Mouse (Mus musculus) retina, adult 2 months (tissue): ENCODE results near the gene Def8.
"Not testable (repeated sequence)": the region's sequence is repeated elsewhere in the genome, so short reads cannot be mapped to it uniquely, and the experiment has no call there.

ENCODE experiments used
- DNase-seq: peaks from one replicate; pipeline ENCODE4 v3.0.0-alpha.2; 2012; ENCODE audit warnings: low read depth, low spot score

The Def8 gene

GRCm38 (mm10) chr8:123433241-123433974, 10.1 kb downstream of the Def8 start:
- DNase-seq: not testable (repeated sequence)

DNA sequence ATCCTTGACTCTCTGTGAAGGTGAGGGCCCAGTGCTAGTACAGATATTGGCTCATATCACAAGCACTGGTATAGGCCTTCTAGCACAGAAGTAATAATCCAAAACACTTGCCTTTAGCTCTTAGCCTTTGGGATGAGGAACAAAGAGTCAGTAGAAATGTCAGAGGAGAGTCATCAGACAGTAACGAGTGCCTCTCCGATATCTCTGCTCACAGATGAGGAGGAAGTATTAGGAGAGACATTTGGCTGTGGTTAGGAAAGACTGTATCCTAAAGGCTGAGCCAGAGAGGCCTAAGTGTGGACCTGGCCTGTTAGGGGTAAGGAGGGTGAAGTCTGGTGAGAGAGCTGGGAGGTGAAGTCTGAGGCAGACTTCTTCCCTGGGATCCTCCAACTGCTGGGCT, 18.5 kb downstream of the Def8 start:
- DNase-seq: no peak

GRCm38 (mm10) chr8:123442351-123442750, 19.0 kb downstream of the Def8 start:
- no peak for DNase-seq

DNA sequence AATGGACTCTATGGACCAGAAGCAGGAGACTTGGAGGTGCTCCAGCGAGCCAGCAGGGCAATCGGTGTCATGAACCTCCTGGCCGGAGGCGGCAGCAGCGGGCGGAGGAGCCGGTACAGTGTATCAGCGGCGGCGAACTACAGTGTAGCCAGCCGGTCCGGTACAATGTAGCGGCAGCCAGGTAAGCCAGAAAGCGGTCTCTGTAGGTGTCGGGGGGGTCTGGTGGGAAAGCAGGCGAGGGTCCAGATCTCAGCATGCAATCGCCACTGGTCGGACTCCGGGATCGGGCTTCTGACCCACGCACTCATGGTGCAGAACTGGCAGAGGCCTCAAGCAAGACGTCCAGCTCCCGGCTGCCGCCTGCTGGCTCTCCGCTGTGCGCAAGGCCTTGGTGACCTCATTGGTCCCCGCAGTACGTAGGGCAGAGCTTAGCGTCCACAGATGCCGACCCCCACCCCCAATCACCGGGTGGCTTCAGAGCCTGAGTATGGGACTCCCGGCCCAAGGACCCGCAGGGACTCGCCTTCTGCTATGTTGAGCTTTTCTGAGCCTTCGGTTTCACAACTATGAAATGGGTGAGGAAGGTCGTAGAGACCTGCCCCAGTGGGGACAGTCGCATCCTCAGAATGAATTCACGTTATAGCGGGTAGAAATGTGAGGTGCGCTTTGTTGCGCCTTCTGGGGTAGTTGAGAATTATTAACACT, 19.7 kb downstream of the Def8 start:
- DNase-seq: peak; percentile 75

DNA sequence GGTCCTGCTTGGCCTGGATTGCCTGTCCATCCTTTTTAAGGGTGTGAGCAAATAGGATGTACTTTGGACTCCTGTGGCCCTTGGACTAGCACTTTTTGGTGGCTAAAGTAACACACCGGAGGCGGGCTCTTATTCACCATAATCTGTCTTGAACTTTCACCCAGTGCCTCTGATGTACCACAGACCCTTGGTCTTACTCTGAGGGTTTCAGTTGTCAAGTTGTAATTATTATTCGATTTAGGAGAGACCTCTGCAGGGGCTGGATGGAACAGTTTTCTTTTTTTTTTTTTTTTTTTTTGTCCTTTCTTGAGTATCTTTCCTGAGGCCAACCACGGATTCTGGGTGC, 20.2 kb downstream of the Def8 start:
- no peak for DNase-seq

GRCm38 (mm10) chr8:123444131-123444530, 20.8 kb downstream of the Def8 start:
- no peak for DNase-seq

- DNase-seq: no peak
These were observed 22.7 kb downstream of the Def8 start for GRCm38 (mm10) chr8:123445981-123446380.

GRCm38 (mm10) chr8:123446799-123447198, 23.5 kb downstream of the Def8 start:
- no peak for DNase-seq

DNA sequence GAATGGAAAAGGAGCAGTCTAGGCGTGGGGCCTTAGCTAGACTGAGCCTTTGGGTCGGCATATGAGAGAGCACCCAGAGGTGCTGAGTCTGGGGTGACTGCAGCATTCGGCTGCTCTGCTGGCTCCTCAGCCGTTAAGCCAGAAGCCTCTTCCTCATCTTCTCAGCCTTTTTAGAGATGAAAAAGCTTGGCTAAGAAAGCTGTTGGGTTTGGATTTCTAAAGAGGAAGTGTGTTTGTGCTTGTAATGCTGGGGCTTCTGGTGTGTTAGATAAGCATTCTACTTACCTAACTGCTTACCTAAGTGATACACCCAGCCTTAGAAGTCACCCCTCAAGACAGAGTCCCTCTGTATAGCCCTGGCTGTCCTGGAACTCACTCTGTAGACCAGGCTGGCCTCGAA, 27.5 kb downstream of the Def8 start:
- DNase-seq: no peak

GRCm38 (mm10) chr8:123451747-123452146, 28.4 kb downstream of the Def8 start:
- DNase-seq: not testable (repeated sequence)

DNA sequence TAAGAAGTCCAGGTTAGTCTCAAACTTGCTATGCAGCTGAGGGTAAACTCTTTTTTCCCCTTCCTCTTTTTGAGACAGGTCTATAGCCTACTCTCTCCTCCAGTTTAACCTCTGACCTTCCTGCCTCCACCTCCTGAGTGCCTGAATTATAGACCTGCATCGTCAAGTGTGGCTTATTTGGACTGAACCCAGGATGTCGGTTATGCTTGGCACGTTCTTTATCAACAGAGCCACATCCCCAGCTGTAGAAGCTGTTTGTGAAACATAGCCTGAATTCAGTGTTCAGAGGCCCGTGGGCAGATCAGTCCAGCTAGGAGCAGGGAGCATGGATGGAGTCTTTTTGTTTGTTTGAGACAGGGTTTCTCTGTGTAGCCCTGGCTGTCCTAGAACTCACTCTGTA, 28.8 kb downstream of the Def8 start:
- DNase-seq: no peak

- no peak for DNase-seq
These were observed 30.0 kb downstream of the Def8 start for GRCm38 (mm10) chr8:123453291-123453690.

- no peak for DNase-seq
These were observed 30.6 kb downstream of the Def8 start for GRCm38 (mm10) chr8:123453951-123454350.

GRCm38 (mm10) chr8:123454559-123454958, 31.2 kb downstream of the Def8 start:
- no peak for DNase-seq

DNA sequence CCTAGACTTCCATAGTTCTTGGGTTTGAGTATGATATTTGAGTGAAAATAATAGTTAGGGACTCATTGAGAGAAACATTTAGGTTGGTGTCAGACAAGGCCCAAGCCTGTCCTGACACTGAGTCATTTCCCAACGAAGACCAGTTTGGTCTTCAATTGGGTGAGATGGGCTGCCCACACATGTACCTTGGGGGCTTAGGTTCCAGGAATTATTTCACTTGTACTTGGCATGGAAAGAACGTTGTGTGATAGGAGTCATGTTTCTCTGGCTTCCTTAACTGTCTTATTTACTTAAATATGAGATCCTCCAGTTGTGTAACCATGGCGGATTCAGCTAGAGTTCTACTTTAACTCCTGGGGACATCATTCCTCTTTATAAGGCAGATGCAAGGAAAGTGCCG, 40.3 kb downstream of the Def8 start:
- DNase-seq: no peak

- no peak for DNase-seq
These were observed 44.1 kb downstream of the Def8 start for GRCm38 (mm10) chr8:123467476-123467875.

DNA sequence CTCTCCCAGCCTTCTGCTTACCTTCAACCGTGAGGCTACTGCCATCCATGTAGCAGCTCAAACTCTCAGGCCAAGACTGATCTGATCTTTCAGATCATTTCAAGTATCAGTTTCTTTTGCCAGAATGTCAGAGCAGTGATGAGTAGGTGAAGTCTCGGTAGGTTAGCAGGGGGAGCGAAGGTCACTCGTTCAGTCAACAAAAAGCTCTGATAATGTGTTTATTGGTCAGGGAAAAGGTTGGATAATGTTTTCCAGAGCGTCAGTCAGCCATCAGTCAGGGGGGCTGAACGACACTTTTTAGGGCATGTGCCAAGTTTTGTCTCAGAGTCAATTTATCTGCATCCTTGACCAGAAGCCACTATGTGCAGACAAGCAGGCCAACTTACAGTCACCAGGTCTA, 49.7 kb downstream of the Def8 start:
- not testable (repeated sequence) for DNase-seq

DNA sequence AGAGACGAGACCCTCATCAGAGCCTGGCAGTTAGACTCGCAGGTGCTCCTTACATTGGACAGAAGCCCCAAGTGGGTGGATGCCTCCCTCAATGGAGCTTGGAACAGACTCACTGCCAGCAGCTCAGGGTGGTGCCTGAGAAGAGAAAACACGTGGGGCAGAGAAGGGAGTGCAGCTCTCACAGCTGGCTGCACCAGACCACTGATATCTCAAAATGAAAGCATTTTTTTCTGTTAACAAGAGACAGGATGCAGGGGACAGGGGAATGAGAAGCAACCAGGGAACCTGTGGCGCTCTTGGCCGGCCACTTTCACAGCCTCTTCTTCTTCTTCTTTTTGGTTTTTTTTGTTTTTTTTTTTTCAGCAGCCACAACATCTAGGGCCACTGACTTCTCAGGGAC, 51.2 kb downstream of the Def8 start:
- DNase-seq: not testable (repeated sequence)

DNA sequence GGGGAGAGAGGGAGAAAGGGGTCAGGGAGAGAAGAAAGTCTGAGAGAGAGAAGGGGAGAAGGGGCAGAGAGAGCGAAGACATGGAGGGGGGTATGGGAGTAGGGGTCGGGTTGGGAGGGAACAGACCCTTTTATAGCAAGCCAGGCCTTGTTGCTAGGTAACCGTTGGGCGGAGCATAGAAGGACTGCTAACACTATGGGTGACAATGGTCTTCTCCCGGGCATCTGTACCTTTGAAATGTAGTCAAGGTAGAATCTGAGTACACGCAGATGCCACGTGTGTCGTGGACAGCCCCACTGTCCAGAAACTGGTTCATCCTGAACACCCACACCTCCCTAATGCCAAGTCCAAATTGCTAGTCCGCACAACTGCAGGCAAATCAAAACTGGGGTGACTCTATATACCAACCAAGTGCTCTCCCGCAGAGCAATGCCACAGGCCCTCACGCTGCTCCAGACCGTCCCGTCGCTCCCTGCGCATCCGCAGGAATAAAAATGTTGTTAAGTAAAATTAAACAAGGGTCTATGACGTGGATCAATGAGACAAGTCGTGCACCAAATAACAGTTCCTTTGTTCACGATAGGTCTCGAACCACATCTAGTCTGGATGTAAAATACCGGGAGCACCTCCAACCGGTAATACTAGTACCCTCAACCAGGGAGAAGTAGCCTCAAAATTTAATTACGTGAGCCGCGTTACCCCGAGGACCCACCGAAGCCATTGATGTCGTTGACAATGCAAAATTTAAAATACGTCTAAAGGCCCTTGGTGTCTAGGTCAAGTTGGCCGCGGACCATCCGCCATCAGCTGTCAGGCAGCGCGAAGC, 53.8 kb downstream of the Def8 start:
- DNase-seq: no peak

DNA sequence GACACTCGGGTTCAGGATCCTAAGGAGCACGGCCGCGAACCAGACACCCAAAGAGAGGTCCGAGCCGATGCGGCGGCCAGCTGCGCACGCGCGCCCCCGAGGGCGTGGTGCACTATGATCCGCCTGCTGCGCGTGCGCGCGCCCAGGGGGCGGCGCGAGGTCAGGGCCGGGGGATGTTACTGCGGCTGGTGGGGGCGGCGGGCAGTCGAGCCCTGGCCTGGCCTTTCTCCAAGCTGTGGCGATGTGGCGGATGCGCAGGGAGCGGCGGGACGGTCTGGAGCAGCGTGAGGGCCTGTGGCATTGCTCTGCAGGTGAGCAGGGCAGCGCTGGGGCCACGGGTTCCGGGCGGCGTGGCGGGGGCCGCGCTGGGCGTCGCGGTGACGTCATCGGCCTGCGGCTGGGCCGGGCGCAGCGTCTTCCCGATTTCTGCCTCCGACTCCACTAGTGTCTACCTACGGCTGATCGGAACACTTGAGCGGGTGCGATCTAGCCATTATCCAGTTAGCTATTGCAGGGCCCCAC, 54.5 kb downstream of the Def8 start, which contains the start of gene Afg3l1:
Gene Afg3l1, plus strand, starts transcription at position 167 of the 522 bp plus-strand sequence.
- DNase-seq: peak; percentile 78

DNA sequence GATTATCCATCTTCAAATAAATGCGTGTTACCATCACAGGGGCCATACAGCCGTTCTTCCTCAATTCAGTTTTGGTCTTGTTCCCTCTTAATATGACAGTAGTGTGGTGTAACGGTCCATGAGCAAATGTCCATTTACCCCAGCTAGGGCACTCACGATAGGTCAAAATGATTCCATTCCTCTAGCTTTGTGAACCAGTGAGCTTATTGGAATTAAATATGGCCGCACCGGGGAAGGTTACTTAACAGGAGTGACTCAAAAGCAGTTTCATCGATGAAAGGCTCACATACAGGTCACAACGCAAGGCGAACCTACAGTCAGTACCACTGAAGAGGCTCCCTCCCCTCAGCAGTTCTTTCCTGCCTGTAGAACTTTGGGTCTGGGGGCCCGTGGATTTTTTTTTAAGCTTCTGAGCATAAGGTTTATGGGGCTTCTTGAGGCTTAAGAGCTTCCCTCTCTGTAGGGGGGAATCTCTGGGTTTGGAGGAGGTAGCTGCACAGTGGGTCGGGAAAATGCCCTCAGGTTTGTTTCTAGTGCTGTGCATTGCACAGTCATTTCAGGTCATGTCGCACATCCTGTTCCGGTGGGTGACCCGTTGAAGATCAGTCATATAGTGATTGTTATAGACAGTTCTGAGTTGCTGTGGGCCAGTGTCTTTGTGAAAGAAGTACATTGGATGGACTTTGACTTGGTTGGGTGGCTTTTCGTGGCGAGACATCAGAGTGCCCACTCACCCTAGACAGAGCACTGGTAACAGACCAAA, 55.3 kb downstream of the Def8 start:
- DNase-seq: peak; percentile 11
